48 mouse cellular contexts compared by ENCODE assay signal in the genomic region with DNA sequence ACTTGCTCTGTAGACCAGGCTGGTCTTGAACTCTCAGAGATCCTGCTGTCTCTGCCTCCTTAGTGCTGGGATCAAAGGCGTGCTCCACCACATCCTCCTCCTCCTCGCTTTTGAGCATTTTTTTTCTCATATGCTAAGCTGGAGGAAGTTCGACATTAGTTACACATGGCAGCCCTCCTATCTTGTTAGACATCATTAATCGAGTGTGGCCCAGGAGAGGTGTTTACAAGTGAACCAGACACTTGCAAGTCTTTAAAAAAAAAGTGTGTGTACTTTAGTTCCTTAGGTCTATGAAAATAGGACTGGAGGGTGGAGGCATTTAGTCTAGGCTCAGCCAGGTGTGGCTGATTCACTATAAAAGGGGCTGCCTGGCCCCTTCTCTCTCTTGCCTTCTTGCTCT. TPM values are rescaled to one million over a fixed set of nuclear protein-coding genes. Genes with fewer than 3 reads are reported as not detected.
"Had no signal": no experiment of that assay in that cellular context is flagged by ENCODE, and none has a peak within 500 bp of the region (broad histone marks: within the 10 kb centered on the region; RNA-seq: fewer than 3 reads in every experiment).

No protein-coding gene starts in this region.

- H3K9me3 ChIP-seq: heart, embryonic 12.5 days; heart, embryonic 13.5 days; heart, embryonic 15.5 days; hindbrain, embryonic 10.5 days; hindbrain, embryonic 12.5 days; hindbrain, embryonic 13.5 days; hindbrain, embryonic 15.5 days; intestine, embryonic 15.5 days had no signal

- H3K27ac ChIP-seq: heart, embryonic 13.5 days; heart, embryonic 15.5 days; hindbrain, embryonic 10.5 days; hindbrain, embryonic 12.5 days; hindbrain, embryonic 13.5 days; hindbrain, embryonic 14.5 days; hindbrain, embryonic 15.5 days; hindbrain, postnatal 0 days; intestine, embryonic 15.5 days; kidney, embryonic 15.5 days; kidney, postnatal 0 days; layer of hippocampus, adult 2 months; left cerebral cortex, adult 2 months had no signal

- ATAC-seq: hindbrain, embryonic 16.5 days; hindbrain, postnatal 0 days; inflammation-experienced regulatory T-cells, adult 6 months; intestine, embryonic 15.5 days; intestine, embryonic 16.5 days; intestine, postnatal 0 days had no signal

- H3K4me3 ChIP-seq: heart, embryonic 12.5 days; heart, embryonic 13.5 days; heart, embryonic 15.5 days; hindbrain, embryonic 10.5 days; hindbrain, embryonic 12.5 days; hindbrain, embryonic 13.5 days; hindbrain, embryonic 15.5 days; intestine, embryonic 15.5 days; kidney, embryonic 15.5 days; layer of hippocampus, adult 2 months; left cerebral cortex, adult 2 months had no signal

- H3K27me3 ChIP-seq: heart, embryonic 12.5 days; heart, embryonic 13.5 days; heart, embryonic 15.5 days; hindbrain, embryonic 12.5 days; hindbrain, embryonic 13.5 days; hindbrain, embryonic 15.5 days; intestine, embryonic 15.5 days; kidney, embryonic 15.5 days had no signal

- H3K9ac ChIP-seq: heart, embryonic 12.5 days; heart, embryonic 13.5 days; heart, embryonic 15.5 days; hindbrain, embryonic 12.5 days; hindbrain, embryonic 13.5 days; hindbrain, embryonic 14.5 days; hindbrain, embryonic 15.5 days; intestine, embryonic 15.5 days; kidney, embryonic 15.5 days had no signal

- H3K4me2 ChIP-seq: heart, embryonic 11.5 days; heart, embryonic 12.5 days; heart, embryonic 13.5 days; heart, embryonic 15.5 days; hindbrain, embryonic 12.5 days; hindbrain, embryonic 13.5 days; hindbrain, embryonic 14.5 days; hindbrain, embryonic 15.5 days; intestine, embryonic 15.5 days; kidney, embryonic 15.5 days had no signal

- H3K36me3 ChIP-seq: heart, embryonic 12.5 days; heart, embryonic 13.5 days; heart, embryonic 15.5 days; hindbrain, embryonic 10.5 days; hindbrain, embryonic 12.5 days; hindbrain, embryonic 13.5 days; hindbrain, embryonic 15.5 days; intestine, embryonic 15.5 days; kidney, embryonic 15.5 days had no signal

- H3K4me1 ChIP-seq: heart, embryonic 12.5 days; heart, embryonic 13.5 days; heart, embryonic 15.5 days; hindbrain, embryonic 12.5 days; hindbrain, embryonic 13.5 days; intestine, embryonic 15.5 days had no signal

- DNase-seq: heart, postnatal 10 days; heart, postnatal 14 days; heart, postnatal 36 days; heart, postnatal 4 days; kidney, adult 11 months; kidney, adult 18-20 months; kidney, adult 2 months; kidney, adult 8-10 months; kidney, adult 9 months; kidney, postnatal 10 days; kidney, postnatal 14 days; kidney, postnatal 25 days; kidney, postnatal 36 days; kidney, postnatal 4 days; layer of hippocampus, adult 9-11 months; layer of hippocampus, postnatal 36 days had no signal

RNA-seq across cellular contexts. Expression of a gene that starts 44.5 kb away (rescaled TPM):
- total RNA-seq: heart, postnatal 14 days; heart, postnatal 25 days; heart, postnatal 36 days; hematopoietic stem cell, adult 5-6 weeks; hindbrain, postnatal 0 days; layer of hippocampus, adult 18-20 months; layer of hippocampus, adult 2 months; layer of hippocampus, adult 8-10 months; layer of hippocampus, postnatal 10 days; layer of hippocampus, postnatal 14 days; layer of hippocampus, postnatal 25 days; layer of hippocampus, postnatal 36 days; left cerebral cortex, adult 18-20 months; left cerebral cortex, adult 2 months had no signal
- polyA plus RNA-seq: hindbrain, embryonic 10.5 days; hindbrain, embryonic 11.5 days; hindbrain, embryonic 12.5 days; hindbrain, embryonic 13.5 days; hindbrain, embryonic 14.5 days; hindbrain, embryonic 15.5 days; hindbrain, embryonic 16.5 days; hindbrain, postnatal 0 days; intestine, embryonic 14.5 days; intestine, embryonic 15.5 days; intestine, embryonic 16.5 days; intestine, postnatal 0 days; kidney, adult 2 months; kidney, embryonic 14.5 days; kidney, embryonic 15.5 days; kidney, embryonic 16.5 days; kidney, postnatal 0 days; large intestine, adult 2 months had no signal
